Mouse (Mus musculus) kidney, adult 2 months (tissue): ENCODE results near the gene Qsox1.

Experiments
- CTCF ChIP-seq: fragments of 200-500 bp; conservative IDR thresholded peaks from 2 replicates; pipeline ENCODE4 v1.5.1; 2011; ENCODE audit warnings: low read depth, mild to moderate bottlenecking, control low read depth, low read length, moderate library complexity, mixed read lengths; ENCODE audit not compliant: insufficient read depth, insufficient read length
- POLR2A ChIP-seq: fragments of 200-500 bp; IDR thresholded peaks from one replicate; pipeline ENCODE4 v1.6.1; 2011; ENCODE audit warnings: low read depth, low read length, control low read depth

- no peak for TF ChIP-seq CTCF
- TF ChIP-seq POLR2A = no peak
These were observed 2.1 kb downstream of the Qsox1 start for GRCm38 (mm10) chr1:155810616-155811015.
